Mouse (Mus musculus): ENCODE measurements around the gene 1700030J22Rik. TPM values are rescaled to one million over a fixed set of nuclear protein-coding genes. Genes with fewer than 3 reads are reported as not detected.

Gene 1700030J22Rik
- polyA plus RNA-seq, 1 experiment, result 1.5 TPM

- Histone ChIP-seq H3K4me3 (no peak overlapping the region), H3K27me3 (ENCODE audit: control insufficient read depth, insufficient read depth, insufficient read length) (peaks cover 10% of the 10 kb centered on the region), H3K4me2 (ENCODE audit: low read depth) (no peak overlapping the region), H3K79me2 (ENCODE audit: control insufficient read depth, insufficient read depth) (no peaks in the 10 kb centered on the region), H3K36me3 (ENCODE audit: control insufficient read depth, insufficient read depth) (no peaks in the 10 kb centered on the region), H3ac (ENCODE audit: control insufficient read depth, insufficient read length) (no peak overlapping the region)
- TF ChIP-seq CEBPB (IDR thresholded peaks at IDR 0.05; ENCODE audit: insufficient read depth, poor library complexity, severe bottlenecking) (no peak), SRF (IDR thresholded peaks at IDR 0.05; ENCODE audit: control insufficient read depth, insufficient read length, low read depth) (no peak), E2F4 (IDR thresholded peaks at IDR 0.05; ENCODE audit: insufficient read depth) (no peak), MAX (IDR thresholded peaks at IDR 0.05; ENCODE audit: low read depth) (no peak), USF1 (IDR thresholded peaks at IDR 0.05; ENCODE audit: low read depth) (no peak), REST (IDR thresholded peaks at IDR 0.05; ENCODE audit: insufficient read depth, insufficient read length) (no peak), TCF12 (IDR thresholded peaks at IDR 0.05; ENCODE audit: insufficient read depth, poor library complexity, severe bottlenecking) (no peak), MYOD1 (IDR thresholded peaks at IDR 0.05; ENCODE audit: control insufficient read depth in 1 of 3, insufficient read length in 2 of 3, low read depth in 2 of 3) (no peak), MYOG (IDR thresholded peaks at IDR 0.05; ENCODE audit: control insufficient read depth in 1 of 3, insufficient read depth in 1 of 3, insufficient read length in 2 of 3, low read depth in 2 of 3) (no peak), POLR2A (IDR thresholded peaks at IDR 0.05; ENCODE audit: insufficient read length, low read depth) (no peak), TCF3 (IDR thresholded peaks at IDR 0.05; ENCODE audit: insufficient read length, low read depth) (no peak)
Measured at GRCm38 (mm10) chr8:117017006-117017405, 38.2 kb upstream of the 1700030J22Rik start.

GRCm38 (mm10) chr8:117015670-117016069 is 36.9 kb upstream of the 1700030J22Rik start:
- H3K4me3 ChIP-seq, result no peak overlapping the region
- peaks cover 10% of the 10 kb centered on the region for H3K27me3 ChIP-seq (ENCODE audit: control insufficient read depth, insufficient read depth, insufficient read length)
- H3K36me3 ChIP-seq (ENCODE audit: control insufficient read depth, insufficient read depth), result no peaks in the 10 kb centered on the region
- H3K4me2 ChIP-seq (ENCODE audit: low read depth), result no peak overlapping the region
- TF ChIP-seq MYOG (IDR thresholded peaks at IDR 0.05; ENCODE audit: control insufficient read depth in 1 of 3, insufficient read depth in 1 of 3, insufficient read length in 2 of 3, low read depth in 2 of 3) (no peak), REST (IDR thresholded peaks at IDR 0.05; ENCODE audit: insufficient read depth, insufficient read length) (no peak), E2F4 (IDR thresholded peaks at IDR 0.05; ENCODE audit: insufficient read depth) (no peak), TCF12 (IDR thresholded peaks at IDR 0.05; ENCODE audit: insufficient read depth, poor library complexity, severe bottlenecking) (no peak), USF1 (IDR thresholded peaks at IDR 0.05; ENCODE audit: low read depth) (no peak), CEBPB (IDR thresholded peaks at IDR 0.05; ENCODE audit: insufficient read depth, poor library complexity, severe bottlenecking) (no peak), MAX (IDR thresholded peaks at IDR 0.05; ENCODE audit: low read depth) (no peak), TCF3 (IDR thresholded peaks at IDR 0.05; ENCODE audit: insufficient read length, low read depth) (no peak)
- no peaks in the 10 kb centered on the region for H3K79me2 ChIP-seq (ENCODE audit: control insufficient read depth, insufficient read depth)
- H3ac ChIP-seq (ENCODE audit: control insufficient read depth, insufficient read length), result no peak overlapping the region

GRCm38 (mm10) chr8:117011366-117011765 is 32.6 kb upstream of the 1700030J22Rik start:
- Histone ChIP-seq H3K36me3 (ENCODE audit: control insufficient read depth, insufficient read depth) (no peaks in the 10 kb centered on the region), H3K4me2 (ENCODE audit: low read depth) (no peak overlapping the region), H3ac (ENCODE audit: control insufficient read depth, insufficient read length) (no peak overlapping the region), H3K27me3 (ENCODE audit: control insufficient read depth, insufficient read depth, insufficient read length) (peaks cover 10% of the 10 kb centered on the region), H3K79me2 (ENCODE audit: control insufficient read depth, insufficient read depth) (no peaks in the 10 kb centered on the region), H3K4me3 (no peak overlapping the region)
- no peak for TF ChIP-seq MYOD1 (IDR thresholded peaks at IDR 0.05; ENCODE audit: control insufficient read depth in 1 of 3, insufficient read length in 2 of 3, low read depth in 2 of 3)
- no peak for TF ChIP-seq MAX (IDR thresholded peaks at IDR 0.05; ENCODE audit: low read depth)
- no peak for TF ChIP-seq USF1 (IDR thresholded peaks at IDR 0.05; ENCODE audit: low read depth)
- no peak for TF ChIP-seq SRF (IDR thresholded peaks at IDR 0.05; ENCODE audit: control insufficient read depth, insufficient read length, low read depth)
- no peak for TF ChIP-seq E2F4 (IDR thresholded peaks at IDR 0.05; ENCODE audit: insufficient read depth)
- no peak for TF ChIP-seq MYOG (IDR thresholded peaks at IDR 0.05; ENCODE audit: control insufficient read depth in 1 of 3, insufficient read depth in 1 of 3, insufficient read length in 2 of 3, low read depth in 2 of 3)
- TF ChIP-seq POLR2A (IDR thresholded peaks at IDR 0.05; ENCODE audit: insufficient read length, low read depth), result no peak
- TF ChIP-seq CEBPB (IDR thresholded peaks at IDR 0.05; ENCODE audit: insufficient read depth, poor library complexity, severe bottlenecking), result no peak
- TF ChIP-seq TCF3 (IDR thresholded peaks at IDR 0.05; ENCODE audit: insufficient read length, low read depth), result no peak
- no peak for TF ChIP-seq REST (IDR thresholded peaks at IDR 0.05; ENCODE audit: insufficient read depth, insufficient read length)
- no peak for TF ChIP-seq TCF12 (IDR thresholded peaks at IDR 0.05; ENCODE audit: insufficient read depth, poor library complexity, severe bottlenecking)
- no peak for TF ChIP-seq POLR2AphosphoS2 (IDR thresholded peaks at IDR 0.05; ENCODE audit: insufficient read length, low read depth)

GRCm38 (mm10) chr8:116994016-116994716 is 15.4 kb upstream of the 1700030J22Rik start:
- Histone ChIP-seq H3K4me2 (ENCODE audit: low read depth) (peak overlapping the region; percentile 80), H3K4me3 (peak overlapping the region; percentile 58), H3K27me3 (ENCODE audit: control insufficient read depth, insufficient read depth, insufficient read length) (no peaks in the 10 kb centered on the region), H3ac (ENCODE audit: control insufficient read depth, insufficient read length) (no peak overlapping the region), H3K79me2 (ENCODE audit: control insufficient read depth, insufficient read depth) (peaks cover 15% of the 10 kb centered on the region), H3K36me3 (ENCODE audit: control insufficient read depth, insufficient read depth) (no peaks in the 10 kb centered on the region)
- no peak for TF ChIP-seq USF1 (IDR thresholded peaks at IDR 0.05; ENCODE audit: low read depth)
- no peak for TF ChIP-seq MYOD1 (IDR thresholded peaks at IDR 0.05; ENCODE audit: control insufficient read depth in 1 of 3, insufficient read length in 2 of 3, low read depth in 2 of 3)
- no peak for TF ChIP-seq MAX (IDR thresholded peaks at IDR 0.05; ENCODE audit: low read depth)
- no peak for TF ChIP-seq POLR2AphosphoS2 (IDR thresholded peaks at IDR 0.05; ENCODE audit: insufficient read length, low read depth)
- no peak for TF ChIP-seq TCF3 (IDR thresholded peaks at IDR 0.05; ENCODE audit: insufficient read length, low read depth)
- TF ChIP-seq TCF12 (IDR thresholded peaks at IDR 0.05; ENCODE audit: insufficient read depth, poor library complexity, severe bottlenecking), result no peak
- no peak for TF ChIP-seq POLR2A (IDR thresholded peaks at IDR 0.05; ENCODE audit: insufficient read length, low read depth)
- no peak for TF ChIP-seq CEBPB (IDR thresholded peaks at IDR 0.05; ENCODE audit: insufficient read depth, poor library complexity, severe bottlenecking)
- no peak for TF ChIP-seq E2F4 (IDR thresholded peaks at IDR 0.05; ENCODE audit: insufficient read depth)
- TF ChIP-seq REST (IDR thresholded peaks at IDR 0.05; ENCODE audit: insufficient read depth, insufficient read length), result no peak
- no peak for TF ChIP-seq SRF (IDR thresholded peaks at IDR 0.05; ENCODE audit: control insufficient read depth, insufficient read length, low read depth)
- TF ChIP-seq MYOG (IDR thresholded peaks at IDR 0.05; ENCODE audit: control insufficient read depth in 1 of 3, insufficient read depth in 1 of 3, insufficient read length in 2 of 3, low read depth in 2 of 3), result no peak

All from myocyte (in vitro differentiated cells).